Mouse (Mus musculus): Measurements from ENCODE around the gene Ptpra. TPM values are rescaled to one million over a fixed set of nuclear protein-coding genes. Genes with fewer than 3 reads are reported as not detected.

Gene Ptpra
- polyA plus RNA-seq, 1 experiment from 2014 or later, result 70.5 TPM

GRCm38 (mm10) chr2:130421781-130422620 is 28.1 kb upstream of the Ptpra start:
- peaks cover 13% of the 10 kb centered on the region for H3K4me1 ChIP-seq (ENCODE audit: control insufficient read depth, insufficient read depth, low read length)
- H3K9me3 ChIP-seq (replicated peaks; ENCODE audit: control insufficient read depth, low read length), result no peaks in the 10 kb centered on the region
- no peak overlapping the region for H3K27ac ChIP-seq (ENCODE audit: low read length)
- H3K36me3 ChIP-seq (ENCODE audit: control insufficient read depth, insufficient read depth), result no peaks in the 10 kb centered on the region
- no peak overlapping the region for H3K4me3 ChIP-seq (ENCODE audit: low read length)
- ATAC-seq (replicated peaks; ENCODE audit: extremely low read depth, insufficient read depth, low FRiP score), result no peak
- 95% methylated on average over 26 of the region's 26 CpGs for WGBS
- H3K27me3 ChIP-seq (ENCODE audit: control insufficient read depth, insufficient read depth, low read length), result no peaks in the 10 kb centered on the region
- no peak overlapping the region for H3K9ac ChIP-seq (ENCODE audit: low read length)
- H3K4me2 ChIP-seq (ENCODE audit: low read depth, low read length), result no peak overlapping the region

- Histone ChIP-seq H3K27me3 (ENCODE audit: control insufficient read depth, insufficient read depth, low read length) (no peaks in the 10 kb centered on the region), H3K27ac (ENCODE audit: low read length) (peak overlapping the region; percentile 90), H3K9ac (ENCODE audit: low read length) (peak overlapping the region; percentile 92), H3K36me3 (ENCODE audit: control insufficient read depth, insufficient read depth) (peaks cover 2% of the 10 kb centered on the region; the same call in 1 of the 2 replicates), H3K9me3 (replicated peaks; ENCODE audit: control insufficient read depth, low read length) (no peaks in the 10 kb centered on the region), H3K4me1 (ENCODE audit: control insufficient read depth, insufficient read depth, low read length) (peaks cover 13% of the 10 kb centered on the region), H3K4me3 (ENCODE audit: low read length) (peak overlapping the region; percentile 96), H3K4me2 (ENCODE audit: low read depth, low read length) (peak overlapping the region; percentile 81)
- peak; percentile 46 for ATAC-seq (replicated peaks; ENCODE audit: extremely low read depth, insufficient read depth, low FRiP score)
- WGBS, result 13% methylated on average over 49 of the region's 49 CpGs
Observed at GRCm38 (mm10) chr2:130423397-130424125, 26.5 kb upstream of the Ptpra start.

GRCm38 (mm10) chr2:130424126-130424853 is 25.8 kb upstream of the Ptpra start, which contains the start of the genes Vps16 and Pced1a:
Vps16 (plus strand) TSS chr2:130424339.
Pced1a (minus strand) TSS chr2:130424701.
- Histone ChIP-seq H3K36me3 (ENCODE audit: control insufficient read depth, insufficient read depth) (peaks cover 2% of the 10 kb centered on the region; the same call in 1 of the 2 replicates), H3K27me3 (ENCODE audit: control insufficient read depth, insufficient read depth, low read length) (no peaks in the 10 kb centered on the region), H3K27ac (ENCODE audit: low read length) (peak within 1 kb of the TSS; percentile 90), H3K4me2 (ENCODE audit: low read depth, low read length) (peak within 1 kb of the TSS; percentile 81), H3K4me3 (ENCODE audit: low read length) (peak within 1 kb of the TSS; percentile 96), H3K4me1 (ENCODE audit: control insufficient read depth, insufficient read depth, low read length) (peaks cover 13% of the 10 kb centered on the region), H3K9ac (ENCODE audit: low read length) (peak within 1 kb of the TSS; percentile 92), H3K9me3 (replicated peaks; ENCODE audit: control insufficient read depth, low read length) (no peaks in the 10 kb centered on the region)
- peak; percentile 94 for ATAC-seq (replicated peaks; ENCODE audit: extremely low read depth, insufficient read depth, low FRiP score)
- WGBS, result under 1% methylated on average over 58 of the region's 58 CpGs

- WGBS, result 28% methylated on average over 5 of the region's 5 CpGs
- Histone ChIP-seq H3K4me1 (ENCODE audit: control insufficient read depth, insufficient read depth, low read length) (peaks cover 15% of the 10 kb centered on the region), H3K27me3 (ENCODE audit: control insufficient read depth, insufficient read depth, low read length) (no peaks in the 10 kb centered on the region), H3K27ac (ENCODE audit: low read length) (peak overlapping the region; percentile 90), H3K9me3 (replicated peaks; ENCODE audit: control insufficient read depth, low read length) (no peaks in the 10 kb centered on the region), H3K4me3 (ENCODE audit: low read length) (peak overlapping the region; percentile 96), H3K36me3 (ENCODE audit: control insufficient read depth, insufficient read depth) (peaks cover 2% of the 10 kb centered on the region; the same call in 1 of the 2 replicates), H3K9ac (ENCODE audit: low read length) (peak overlapping the region; percentile 92), H3K4me2 (ENCODE audit: low read depth, low read length) (peak overlapping the region; percentile 81)
- ATAC-seq (replicated peaks; ENCODE audit: extremely low read depth, insufficient read depth, low FRiP score), result no peak
Observed at GRCm38 (mm10) chr2:130425112-130425511, 25.0 kb upstream of the Ptpra start.

- no peak for ATAC-seq (replicated peaks; ENCODE audit: extremely low read depth, insufficient read depth, low FRiP score)
- Histone ChIP-seq H3K4me1 (ENCODE audit: control insufficient read depth, insufficient read depth, low read length) (peaks cover 16% of the 10 kb centered on the region), H3K4me2 (ENCODE audit: low read depth, low read length) (no peak overlapping the region), H3K4me3 (ENCODE audit: low read length) (no peak overlapping the region), H3K9ac (ENCODE audit: low read length) (no peak overlapping the region), H3K9me3 (replicated peaks; ENCODE audit: control insufficient read depth, low read length) (no peaks in the 10 kb centered on the region), H3K27ac (ENCODE audit: low read length) (no peak overlapping the region), H3K36me3 (ENCODE audit: control insufficient read depth, insufficient read depth) (peaks cover 6% of the 10 kb centered on the region; the same call in 1 of the 2 replicates), H3K27me3 (ENCODE audit: control insufficient read depth, insufficient read depth, low read length) (no peaks in the 10 kb centered on the region)
- 44% methylated on average over 2 of the region's 2 CpGs for WGBS
Observed at GRCm38 (mm10) chr2:130429851-130430250, 20.2 kb upstream of the Ptpra start.

- Histone ChIP-seq H3K27me3 (ENCODE audit: control insufficient read depth, insufficient read depth, low read length) (no peaks in the 10 kb centered on the region), H3K4me2 (ENCODE audit: low read depth, low read length) (no peak overlapping the region), H3K36me3 (ENCODE audit: control insufficient read depth, insufficient read depth) (peaks cover 6% of the 10 kb centered on the region; the same call in 1 of the 2 replicates), H3K9me3 (replicated peaks; ENCODE audit: control insufficient read depth, low read length) (no peaks in the 10 kb centered on the region), H3K27ac (ENCODE audit: low read length) (no peak overlapping the region), H3K4me3 (ENCODE audit: low read length) (no peak overlapping the region), H3K4me1 (ENCODE audit: control insufficient read depth, insufficient read depth, low read length) (peaks cover 10% of the 10 kb centered on the region), H3K9ac (ENCODE audit: low read length) (no peak overlapping the region; the same call in 1 of the 2 replicates)
- ATAC-seq (replicated peaks; ENCODE audit: extremely low read depth, insufficient read depth, low FRiP score), result no peak
- WGBS, result 55% methylated on average over 3 of the region's 3 CpGs
Observed at GRCm38 (mm10) chr2:130430484-130430883, 19.6 kb upstream of the Ptpra start.

GRCm38 (mm10) chr2:130432157-130432556 is 17.9 kb upstream of the Ptpra start:
- ATAC-seq (replicated peaks; ENCODE audit: extremely low read depth, insufficient read depth, low FRiP score), result no peak
- Histone ChIP-seq H3K27me3 (ENCODE audit: control insufficient read depth, insufficient read depth, low read length) (no peaks in the 10 kb centered on the region), H3K27ac (ENCODE audit: low read length) (no peak overlapping the region), H3K9me3 (replicated peaks; ENCODE audit: control insufficient read depth, low read length) (no peaks in the 10 kb centered on the region), H3K4me2 (ENCODE audit: low read depth, low read length) (no peak overlapping the region), H3K36me3 (ENCODE audit: control insufficient read depth, insufficient read depth) (peaks cover 6% of the 10 kb centered on the region; the same call in 1 of the 2 replicates), H3K9ac (ENCODE audit: low read length) (no peak overlapping the region), H3K4me1 (ENCODE audit: control insufficient read depth, insufficient read depth, low read length) (peaks cover 9% of the 10 kb centered on the region; the same call in 1 of the 2 replicates), H3K4me3 (ENCODE audit: low read length) (no peak overlapping the region)
- 74% methylated on average over 3 of the region's 3 CpGs for WGBS

- Histone ChIP-seq H3K4me1 (ENCODE audit: control insufficient read depth, insufficient read depth, low read length) (peaks cover 9% of the 10 kb centered on the region; the same call in 1 of the 2 replicates), H3K4me3 (ENCODE audit: low read length) (no peak overlapping the region), H3K27me3 (ENCODE audit: control insufficient read depth, insufficient read depth, low read length) (no peaks in the 10 kb centered on the region), H3K36me3 (ENCODE audit: control insufficient read depth, insufficient read depth) (peaks cover 6% of the 10 kb centered on the region; the same call in 1 of the 2 replicates), H3K9me3 (replicated peaks; ENCODE audit: control insufficient read depth, low read length) (no peaks in the 10 kb centered on the region), H3K27ac (ENCODE audit: low read length) (no peak overlapping the region), H3K4me2 (ENCODE audit: low read depth, low read length) (no peak overlapping the region), H3K9ac (ENCODE audit: low read length) (no peak overlapping the region)
- WGBS, result 24% methylated on average over 4 of the region's 4 CpGs
- ATAC-seq (replicated peaks; ENCODE audit: extremely low read depth, insufficient read depth, low FRiP score), result no peak; the same call in 1 of the 2 replicates
Observed at GRCm38 (mm10) chr2:130433152-130433551, 16.9 kb upstream of the Ptpra start.
